Mouse (Mus musculus) thymus, postnatal 25 days (tissue): ENCODE measurements around the gene Cyb5rl.
"Not testable (repeated sequence)": the region's sequence is repeated elsewhere in the genome, so short reads cannot be mapped to it uniquely, and the experiment has no call there.

ENCODE experiments used
- DNase-seq: peaks from one replicate; pipeline ENCODE4 v3.0.0; 2022

The Cyb5rl gene

DNA sequence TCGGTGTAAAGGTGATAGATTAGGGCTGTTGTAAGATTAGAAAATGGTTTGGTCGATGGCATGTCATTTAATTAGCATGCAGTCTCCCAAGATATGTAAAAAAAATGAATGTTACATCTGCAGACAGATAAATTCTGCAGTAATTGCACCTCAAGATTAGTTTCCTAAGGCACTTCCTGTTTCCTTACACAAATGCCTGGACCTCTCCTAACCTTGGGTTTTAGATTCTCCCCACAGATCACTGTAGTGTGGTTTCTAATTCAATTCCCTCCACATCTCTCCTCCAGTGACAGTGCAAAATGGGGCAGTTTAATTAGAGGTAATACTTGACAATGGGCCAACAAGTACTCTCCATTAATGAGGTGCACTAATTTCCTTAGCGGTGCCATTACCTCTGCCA is 3.6 kb upstream of the Cyb5rl start:
- no peak for DNase-seq

DNA sequence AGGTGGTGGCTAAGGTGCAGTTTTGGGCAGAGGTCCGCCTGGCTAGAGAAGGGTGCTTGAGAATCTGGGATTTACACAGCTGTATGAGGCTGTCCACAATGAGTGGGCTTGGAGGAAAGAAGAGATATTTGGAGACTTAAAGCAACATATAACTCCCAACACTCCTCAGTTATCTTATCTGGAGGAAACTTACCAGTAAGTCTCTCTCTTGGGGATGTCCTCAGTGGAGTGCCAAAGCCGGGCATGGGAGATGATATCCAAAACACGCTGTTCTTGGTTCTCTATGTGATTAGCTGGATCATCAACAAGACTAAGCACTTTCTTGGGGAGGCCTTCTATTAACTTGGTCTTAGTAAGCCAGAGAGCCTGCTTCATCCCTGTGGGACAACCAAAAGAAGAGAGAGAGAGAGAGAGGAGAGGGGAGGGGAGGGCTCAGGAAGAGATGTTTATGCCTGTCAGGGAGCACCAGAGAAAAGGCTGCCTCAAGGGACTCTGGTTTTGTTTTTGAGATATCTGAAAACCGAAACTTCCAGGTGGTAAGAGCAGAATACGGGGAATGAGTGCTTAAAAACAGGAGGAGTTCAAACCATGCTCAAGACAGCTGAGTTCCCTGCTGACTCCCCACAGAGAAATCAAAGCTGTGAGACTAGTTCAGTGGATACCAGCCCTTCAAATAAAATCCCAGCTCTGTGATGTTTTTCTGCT is 2.2 kb upstream of the Cyb5rl start:
- no peak for DNase-seq

DNA sequence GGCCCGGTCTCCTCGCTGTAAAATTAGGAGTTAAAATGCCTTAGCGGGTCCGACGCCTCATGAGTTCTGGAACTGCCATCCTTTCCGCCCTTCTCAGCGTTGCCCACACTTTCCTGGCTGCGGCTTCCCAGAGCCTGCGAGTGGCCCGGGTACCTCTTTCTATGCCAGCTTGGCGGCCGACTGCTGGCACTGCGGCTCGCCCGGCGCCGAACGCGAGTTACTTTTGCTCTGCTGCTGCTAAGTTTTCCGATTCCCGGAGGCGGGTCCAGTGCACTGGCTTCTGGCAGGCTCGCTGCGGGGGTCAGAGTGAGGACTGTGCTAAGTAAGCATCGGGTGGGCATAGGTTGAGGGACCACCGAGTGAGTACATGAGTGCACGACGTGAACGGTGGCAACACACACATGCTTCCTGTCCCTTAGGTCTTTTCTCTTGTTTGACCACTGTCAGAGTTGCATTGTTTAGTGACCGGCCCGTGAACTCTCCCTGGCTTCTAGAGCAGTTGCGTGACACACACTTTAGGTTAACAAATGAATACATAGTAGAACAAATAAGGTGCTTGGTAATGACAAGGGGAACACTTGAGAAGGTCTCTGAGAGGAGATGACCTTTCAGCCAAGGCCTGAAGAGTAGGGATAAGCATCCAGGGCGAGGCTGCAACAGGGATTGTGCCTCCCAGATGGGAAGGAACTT is 508 bp downstream of the Cyb5rl start:
- no peak for DNase-seq

DNA sequence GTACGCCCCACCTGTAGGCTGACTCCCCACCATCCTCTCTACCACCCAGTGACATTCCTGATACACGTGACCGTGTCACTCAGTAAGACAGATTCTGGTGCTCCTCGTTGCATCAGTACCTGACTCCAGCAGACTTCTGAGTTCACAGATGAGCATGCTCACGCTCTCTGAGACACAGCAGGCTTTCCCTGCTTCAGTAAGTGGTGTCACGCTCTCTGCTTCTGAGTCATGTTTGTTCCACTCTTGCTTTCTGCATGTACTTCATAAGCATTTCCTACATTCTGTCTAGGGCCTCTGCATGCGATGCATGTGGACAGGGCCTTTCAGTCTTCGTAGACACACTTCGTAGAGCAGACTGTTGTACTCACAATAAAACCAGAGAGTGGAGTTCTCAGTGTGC is 5.6 kb downstream of the Cyb5rl start:
- DNase-seq: no peak

DNA sequence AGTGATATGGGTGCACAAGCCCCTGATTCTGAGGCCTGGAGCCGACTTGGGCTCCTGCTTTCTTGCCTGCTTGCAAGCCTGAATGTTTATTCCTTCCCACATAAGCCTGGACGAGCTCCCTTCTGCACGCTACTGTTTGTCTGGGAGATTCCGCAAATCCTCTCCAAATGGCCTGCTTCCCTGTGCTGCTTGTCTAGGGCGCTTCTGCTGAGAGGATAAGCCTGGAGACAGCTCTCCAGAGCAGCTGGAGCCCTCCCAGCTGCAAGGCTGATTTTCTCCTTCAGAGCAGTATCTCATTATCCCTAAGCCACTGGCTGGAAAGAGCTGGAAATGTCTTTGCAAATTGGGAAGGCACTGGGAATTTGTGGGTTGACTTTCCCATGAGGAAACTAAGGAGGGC is 8.7 kb downstream of the Cyb5rl start:
- DNase-seq: no peak

DNA sequence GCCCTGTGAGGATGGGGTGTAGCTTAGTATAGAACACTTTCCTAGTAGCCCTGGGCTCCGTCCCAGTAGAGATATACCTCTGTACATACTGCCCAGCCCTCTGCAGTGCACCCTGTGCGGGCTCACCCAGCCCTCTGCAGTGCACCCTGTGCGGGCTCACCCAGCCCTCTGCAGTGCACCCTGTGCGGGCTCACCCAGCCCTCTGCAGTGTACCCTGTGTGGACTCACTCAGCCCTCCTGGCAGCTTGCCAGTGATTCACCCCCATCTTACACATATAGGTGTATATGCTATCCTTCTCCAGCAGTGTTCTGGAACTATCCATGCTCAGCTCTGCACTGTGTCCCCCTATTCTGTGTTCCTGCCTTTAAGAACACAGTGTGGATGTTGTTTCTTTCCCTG is 12.1 kb downstream of the Cyb5rl start:
- no peak for DNase-seq

DNA sequence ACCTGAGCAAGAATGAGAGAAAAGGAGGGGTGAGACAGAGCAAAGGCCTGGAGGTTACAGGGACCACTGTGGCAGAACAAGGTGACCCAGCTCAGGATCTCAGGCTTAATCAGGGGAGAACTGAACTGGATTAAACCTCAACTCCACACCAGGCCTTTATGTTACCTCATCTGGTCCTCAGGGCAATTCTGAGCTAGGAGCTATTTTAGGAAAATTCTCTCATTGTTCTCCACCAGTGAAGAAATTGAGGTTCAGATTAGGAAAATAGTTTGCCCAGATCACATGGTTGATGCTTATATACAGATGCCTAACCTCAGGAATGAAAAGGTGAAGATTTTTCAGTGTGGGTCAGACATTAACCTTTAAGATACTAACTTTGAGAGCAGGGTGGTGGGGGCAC is 12.9 kb downstream of the Cyb5rl start:
- no peak for DNase-seq

DNA sequence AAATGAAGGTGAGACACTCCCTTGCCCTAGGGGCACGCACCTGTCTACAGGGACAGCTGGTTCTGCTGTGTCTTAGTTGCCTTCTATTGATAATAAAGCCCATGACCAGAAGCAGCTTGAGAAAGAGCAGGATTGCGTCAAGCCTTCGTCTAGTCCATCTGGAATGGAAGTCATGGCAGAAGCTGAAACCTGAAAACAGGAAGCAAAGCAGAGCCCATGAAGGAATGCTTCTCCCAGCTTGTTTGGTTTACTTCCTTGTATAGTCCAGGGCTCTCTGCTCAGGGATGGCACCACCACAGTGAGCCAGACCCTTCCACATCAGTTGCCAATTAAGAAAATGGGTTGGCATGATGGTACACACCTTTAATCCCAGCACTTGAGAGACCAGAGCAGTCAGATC is 15.4 kb downstream of the Cyb5rl start:
- DNase-seq: no peak

DNA sequence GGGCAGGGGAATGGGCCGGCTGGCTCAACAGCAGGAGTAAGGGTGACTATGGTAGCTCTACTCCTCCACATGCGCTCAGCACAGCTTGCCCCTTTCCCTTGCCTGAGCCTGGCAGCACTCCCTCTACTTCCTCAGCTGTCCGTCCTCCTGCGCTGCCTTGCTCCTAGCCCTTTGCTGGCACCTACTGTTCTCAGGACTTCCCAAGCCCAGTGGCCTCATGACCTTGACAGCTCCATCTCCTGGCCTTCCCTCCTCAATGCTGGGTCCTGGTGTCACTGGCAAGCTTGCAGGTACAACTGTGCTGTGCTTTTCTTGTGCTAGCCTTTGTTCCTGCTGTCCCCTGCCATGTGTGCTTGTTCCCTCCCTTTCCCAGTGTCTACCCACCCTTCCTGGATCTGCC is 16.3 kb downstream of the Cyb5rl start:
- no peak for DNase-seq

DNA sequence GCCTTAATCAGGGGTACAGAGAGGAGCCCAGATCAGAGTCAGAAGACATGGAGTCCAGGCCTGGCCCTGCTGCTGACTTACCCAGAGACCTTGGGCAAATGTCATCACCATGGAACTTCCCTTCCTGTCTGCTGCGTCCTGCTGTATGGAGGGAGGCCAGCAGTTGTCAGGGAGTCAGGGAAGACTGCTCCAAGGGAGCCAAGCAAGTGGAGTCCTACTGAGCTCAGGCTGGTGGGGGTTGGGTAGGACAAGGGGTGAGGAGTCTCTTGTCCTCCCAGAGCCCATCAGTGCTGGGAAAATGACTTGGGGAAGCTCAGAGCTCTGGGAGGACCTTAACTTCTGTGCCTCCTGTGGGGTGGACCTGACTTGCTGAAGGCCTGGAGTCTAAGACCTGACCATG is 17.6 kb downstream of the Cyb5rl start:
- no peak for DNase-seq

DNA sequence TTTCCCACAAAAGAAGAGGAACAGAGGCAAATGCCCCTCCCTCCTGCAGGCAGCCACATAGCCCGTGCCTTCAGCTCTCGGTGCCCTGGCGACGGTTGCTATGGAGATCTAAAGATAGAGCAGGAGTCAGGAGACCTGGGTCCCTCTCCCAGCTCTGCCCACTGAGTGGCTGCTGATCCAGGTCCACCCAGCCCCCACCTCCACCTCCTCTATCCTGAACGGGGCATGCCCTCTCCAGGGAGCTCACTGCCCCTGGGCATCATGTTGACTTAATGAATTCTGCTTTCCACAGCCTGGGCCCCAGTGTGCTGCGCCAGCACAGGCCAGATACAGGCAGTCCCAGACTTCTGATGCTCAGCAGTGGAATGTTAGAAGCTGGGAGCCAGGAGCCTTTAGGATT is 18.1 kb downstream of the Cyb5rl start:
- no peak for DNase-seq

DNA sequence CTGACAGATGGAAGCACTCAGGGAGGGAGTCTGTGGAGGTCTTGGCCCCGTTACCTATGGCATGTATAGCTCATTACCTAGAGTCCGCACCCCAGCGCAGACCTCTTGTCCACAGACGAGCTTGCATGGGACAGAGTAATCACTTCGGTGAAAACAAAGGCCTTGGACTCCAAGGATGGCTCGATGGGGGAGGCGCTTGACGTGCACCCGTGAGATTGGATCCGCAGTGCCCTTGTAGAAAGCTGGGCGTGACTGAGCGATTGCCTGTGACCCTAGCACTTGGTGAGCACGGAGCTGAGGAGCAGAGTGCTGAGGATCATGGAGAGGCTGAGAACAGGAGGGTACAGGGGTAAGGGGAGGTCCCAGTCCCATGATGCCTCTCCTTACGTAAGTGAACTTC is 24.9 kb downstream of the Cyb5rl start:
- DNase-seq: no peak

DNA sequence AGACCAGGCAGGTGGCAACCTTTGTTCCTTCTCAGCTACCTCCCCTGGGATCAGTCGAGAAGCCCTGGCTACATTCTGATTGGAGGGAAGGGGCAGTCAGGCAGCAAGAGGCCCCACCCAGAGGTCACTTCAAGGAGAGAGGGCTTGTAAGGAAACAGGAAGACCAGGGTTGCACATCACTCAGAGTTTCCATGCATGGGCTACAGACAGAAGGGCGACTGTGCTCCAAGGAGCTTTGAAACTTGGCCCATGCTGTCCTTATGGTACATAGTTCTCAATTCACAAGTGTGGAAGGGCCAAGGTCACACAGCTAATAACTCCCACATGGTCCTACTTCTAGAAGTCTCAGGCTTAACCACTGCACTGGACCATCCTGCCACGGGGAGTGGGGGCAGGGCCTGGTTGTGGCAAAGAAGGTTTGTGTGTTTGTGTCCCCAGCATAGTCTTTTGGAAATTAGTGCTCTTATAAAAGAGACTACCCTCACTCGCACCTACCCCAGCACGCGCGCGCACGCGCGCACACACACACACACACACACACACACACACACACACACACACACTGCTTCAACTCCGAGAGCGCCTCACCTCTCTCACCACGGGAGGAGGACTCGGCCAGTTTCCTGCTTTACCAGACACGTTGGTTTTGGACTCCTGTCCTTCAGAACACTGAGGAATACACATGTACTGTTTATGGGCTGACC is 27.8 kb downstream of the Cyb5rl start:
- no peak for DNase-seq

DNA sequence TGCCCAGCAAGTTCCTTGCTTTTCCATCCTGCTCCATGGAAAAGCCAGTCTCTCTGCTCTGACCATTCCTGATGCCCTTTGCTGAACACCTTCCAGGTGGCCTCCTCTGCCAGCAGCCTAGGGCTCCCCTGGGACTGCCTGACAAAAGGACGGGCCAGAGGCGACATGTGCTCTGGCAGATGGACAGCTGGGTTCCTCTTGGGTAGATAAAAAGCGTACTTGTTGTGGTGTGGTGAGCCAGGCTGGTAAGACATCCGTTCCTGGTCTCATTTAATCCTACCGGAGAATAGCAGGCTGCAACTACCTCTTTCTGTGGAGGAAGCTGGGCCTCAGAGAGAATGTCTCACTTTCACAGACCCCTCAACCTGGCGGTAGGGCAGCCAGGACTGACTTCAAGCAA is 29.3 kb downstream of the Cyb5rl start:
- no peak for DNase-seq

DNA sequence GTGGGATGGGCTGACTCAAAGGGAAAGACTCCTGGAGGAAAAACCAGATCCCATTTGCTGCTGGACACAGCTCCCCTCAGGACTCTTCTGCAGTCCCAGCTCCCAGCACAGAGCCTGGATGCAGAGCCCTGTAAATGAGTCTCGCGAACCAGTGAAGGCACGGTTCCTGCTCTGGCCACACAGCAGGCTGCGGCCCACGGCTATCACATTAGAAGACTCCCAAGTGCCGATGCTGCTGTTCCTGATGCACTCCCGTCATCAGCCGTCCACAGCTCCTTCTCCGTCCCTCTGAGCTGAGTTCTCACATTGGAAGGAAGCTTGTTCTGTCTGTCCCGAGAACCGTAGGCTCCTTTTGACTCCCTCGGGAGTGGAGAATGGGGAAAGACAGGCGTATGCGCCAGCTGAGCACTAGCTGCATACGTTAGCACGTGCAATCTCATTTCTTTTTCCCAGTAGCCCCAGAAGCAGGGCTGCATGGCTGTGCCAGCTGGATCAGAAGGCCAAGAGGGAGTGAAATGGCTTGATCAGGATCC is 30.1 kb downstream of the Cyb5rl start, which contains the start of gene Cdcp2:
TSS of gene Cdcp2 (plus strand) at position 51 of the 533 bp plus-strand sequence.
- DNase-seq: no peak

DNA sequence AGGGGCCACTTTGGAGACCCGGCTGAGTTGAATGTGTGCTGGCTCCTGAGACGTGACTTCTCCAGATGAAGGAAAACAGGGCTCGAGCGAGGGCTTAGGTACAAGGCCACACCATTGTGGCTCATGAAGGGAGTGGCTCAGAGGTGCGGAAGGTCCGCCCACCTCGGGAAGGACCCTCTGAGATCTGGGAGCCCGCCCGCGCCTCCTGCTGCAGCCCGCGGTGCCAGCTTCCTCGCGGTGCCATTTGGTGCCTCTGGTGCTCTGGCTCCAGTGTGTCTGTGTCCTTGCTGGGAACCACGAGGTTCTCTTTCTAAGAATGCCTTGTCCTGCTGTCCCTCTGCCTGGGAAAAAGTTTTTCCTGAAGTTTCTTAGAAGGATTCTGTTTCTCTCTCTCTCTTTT is 31.1 kb downstream of the Cyb5rl start:
- no peak for DNase-seq

DNA sequence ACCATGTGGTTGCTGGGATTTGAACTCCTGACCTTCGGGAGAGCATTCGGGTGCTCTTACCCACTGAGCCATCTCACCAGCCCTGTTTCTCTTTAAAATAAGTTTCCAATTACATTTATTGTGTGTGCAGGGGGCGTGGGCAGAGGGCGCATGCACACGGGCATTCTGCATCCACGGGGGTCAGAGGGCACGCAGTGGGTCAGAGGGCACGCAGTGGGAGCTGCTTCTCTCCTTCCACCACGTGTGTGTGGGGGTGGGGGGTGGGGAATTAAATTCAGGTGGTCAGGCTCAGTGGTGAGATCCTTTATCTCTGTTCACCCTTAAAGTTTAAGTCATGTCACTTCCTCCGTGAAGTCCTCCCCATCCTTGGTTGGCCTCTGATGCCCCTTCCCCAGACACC is 31.6 kb downstream of the Cyb5rl start:
- no peak for DNase-seq

DNA sequence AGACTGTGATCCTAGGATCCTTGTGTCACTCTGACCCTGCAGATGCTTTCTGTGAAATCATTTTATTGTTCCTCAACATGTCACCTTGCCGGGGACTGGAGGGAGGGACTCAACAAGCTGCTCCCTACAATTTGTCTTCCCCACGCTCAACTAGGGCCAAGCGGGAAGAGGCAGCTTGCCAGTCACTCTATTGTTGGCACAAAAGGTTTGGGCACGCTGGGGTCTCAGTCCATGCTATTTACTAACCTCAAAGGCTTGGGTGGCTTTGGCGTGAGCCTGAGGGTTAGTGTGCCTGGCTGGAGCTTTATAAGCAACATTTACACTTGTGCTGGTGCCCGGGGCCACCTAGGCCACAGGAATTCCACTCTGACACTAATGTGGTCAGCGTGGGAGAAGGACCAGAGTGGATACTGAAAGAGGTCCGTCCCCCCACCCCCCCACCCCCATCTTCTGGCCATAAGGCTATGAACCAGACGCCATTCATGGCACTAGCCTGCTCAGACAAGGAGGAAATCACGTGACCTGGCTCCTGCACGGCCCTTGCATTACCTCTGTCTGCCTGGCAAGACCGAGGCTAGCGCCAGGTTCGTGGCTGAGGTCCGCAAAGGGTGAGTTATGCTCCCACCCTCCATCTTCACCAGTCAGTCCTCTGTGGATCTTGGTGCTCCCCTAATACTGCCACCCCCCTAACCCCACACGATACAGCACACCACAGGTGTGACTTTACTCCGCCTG is 32.2 kb downstream of the Cyb5rl start:
- no peak for DNase-seq

DNA sequence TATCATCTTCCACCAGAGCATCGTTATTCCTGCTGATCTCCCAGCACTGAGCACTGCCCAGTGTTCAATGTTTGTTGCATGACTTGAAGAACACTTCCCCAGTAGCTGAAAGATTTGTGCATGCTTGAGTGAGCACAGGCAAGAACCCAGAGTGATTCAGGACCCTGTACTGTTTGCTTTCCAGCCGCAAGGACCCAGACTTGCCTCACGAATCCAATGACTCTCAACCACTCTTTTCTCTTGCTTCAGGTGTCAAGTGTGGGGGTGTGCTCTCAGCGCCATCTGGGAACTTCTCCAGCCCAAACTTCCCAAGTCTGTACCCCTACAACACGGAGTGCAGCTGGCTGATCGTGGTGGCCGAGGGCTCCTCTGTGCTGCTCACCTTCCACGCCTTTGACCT is 35.4 kb downstream of the Cyb5rl start:
- no peak for DNase-seq

DNA sequence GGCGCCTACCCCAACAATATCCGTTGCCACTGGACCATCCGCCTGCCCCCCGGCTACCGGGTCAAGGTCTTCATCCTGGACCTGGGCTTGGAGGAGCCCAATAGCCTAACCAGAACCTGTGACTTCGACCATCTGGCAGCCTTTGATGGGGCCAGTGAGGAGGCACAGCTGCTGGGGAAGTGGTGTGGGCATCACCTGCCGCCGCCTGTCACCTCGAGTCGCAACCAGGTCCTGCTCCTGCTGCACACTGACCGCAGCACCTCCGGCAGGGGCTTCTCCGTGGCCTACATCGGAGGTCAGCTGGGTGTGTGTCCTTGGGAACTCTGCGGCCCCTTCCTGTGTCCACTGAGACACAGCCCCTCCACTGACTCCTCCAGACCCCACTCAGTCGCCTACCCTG is 40.0 kb downstream of the Cyb5rl start:
- DNase-seq: no peak

DNA sequence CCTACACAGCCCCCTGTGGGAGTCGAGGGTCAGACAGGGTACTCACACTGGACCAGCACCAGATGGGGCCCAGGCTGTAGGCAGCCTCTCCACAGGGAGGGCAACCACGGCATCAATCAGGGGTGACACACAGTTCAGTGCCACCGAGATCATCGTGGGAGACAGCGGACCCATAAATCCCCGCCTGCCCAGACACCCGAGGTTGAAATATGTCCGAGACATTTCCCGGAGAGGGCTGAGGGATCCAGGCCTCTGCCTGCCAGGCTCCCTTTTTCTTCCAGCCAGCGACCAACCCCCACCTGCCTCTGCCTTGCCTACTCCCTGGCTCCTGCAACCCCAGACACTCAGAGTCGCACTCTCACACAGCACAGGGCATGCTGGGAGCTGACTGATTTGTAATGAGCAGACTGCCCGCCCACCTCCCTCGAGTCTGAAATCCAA is 41.5 kb downstream of the Cyb5rl start:
- no peak for DNase-seq

DNA sequence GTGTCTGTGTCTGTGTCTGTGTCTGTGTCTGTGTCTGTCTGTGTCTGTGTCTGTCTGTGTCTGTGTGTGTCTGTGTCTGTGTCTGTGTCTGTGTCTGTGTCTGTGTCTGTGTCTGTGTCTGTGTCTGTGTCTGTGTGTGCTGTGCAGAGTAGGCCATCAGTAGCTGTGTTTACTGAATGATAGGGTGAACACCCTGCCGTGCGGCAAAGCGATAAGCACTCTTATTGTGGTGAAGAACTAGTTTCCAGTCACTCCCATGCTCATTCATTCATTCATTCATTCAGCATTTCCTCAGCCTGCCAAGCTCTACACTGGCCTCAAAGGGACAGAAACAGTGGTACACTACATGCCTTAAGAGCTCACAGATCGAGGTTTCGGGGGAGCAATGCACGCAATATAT is 42.4 kb downstream of the Cyb5rl start:
- not testable (repeated sequence) for DNase-seq

DNA sequence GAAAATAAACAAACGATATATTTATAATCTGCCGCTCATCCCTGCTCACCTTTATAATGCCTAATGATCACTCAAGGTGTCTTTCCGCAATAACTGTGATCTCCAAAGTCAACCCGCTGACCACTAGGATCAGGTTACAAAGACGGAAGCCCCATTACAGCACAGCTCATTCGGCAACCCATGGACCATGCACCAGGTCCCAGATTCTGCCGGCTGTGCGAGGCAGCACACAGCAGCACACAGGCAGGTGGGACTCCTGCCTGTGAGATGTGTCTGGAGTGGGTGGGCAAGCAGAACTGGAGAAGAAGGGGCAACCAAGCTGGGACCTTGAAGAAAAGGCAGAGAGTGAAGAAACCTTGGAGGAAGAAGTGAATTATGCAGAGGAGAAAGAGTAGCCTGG is 47.5 kb downstream of the Cyb5rl start:
- no peak for DNase-seq
